Mouse (Mus musculus): ENCODE measurements around the gene Alk.

The Alk gene

GRCm38 (mm10) chr17:72401349-72401748, 203.1 kb downstream of the Alk start:
- DNase-seq (ENCODE audit: low read depth), result no peak

DNA sequence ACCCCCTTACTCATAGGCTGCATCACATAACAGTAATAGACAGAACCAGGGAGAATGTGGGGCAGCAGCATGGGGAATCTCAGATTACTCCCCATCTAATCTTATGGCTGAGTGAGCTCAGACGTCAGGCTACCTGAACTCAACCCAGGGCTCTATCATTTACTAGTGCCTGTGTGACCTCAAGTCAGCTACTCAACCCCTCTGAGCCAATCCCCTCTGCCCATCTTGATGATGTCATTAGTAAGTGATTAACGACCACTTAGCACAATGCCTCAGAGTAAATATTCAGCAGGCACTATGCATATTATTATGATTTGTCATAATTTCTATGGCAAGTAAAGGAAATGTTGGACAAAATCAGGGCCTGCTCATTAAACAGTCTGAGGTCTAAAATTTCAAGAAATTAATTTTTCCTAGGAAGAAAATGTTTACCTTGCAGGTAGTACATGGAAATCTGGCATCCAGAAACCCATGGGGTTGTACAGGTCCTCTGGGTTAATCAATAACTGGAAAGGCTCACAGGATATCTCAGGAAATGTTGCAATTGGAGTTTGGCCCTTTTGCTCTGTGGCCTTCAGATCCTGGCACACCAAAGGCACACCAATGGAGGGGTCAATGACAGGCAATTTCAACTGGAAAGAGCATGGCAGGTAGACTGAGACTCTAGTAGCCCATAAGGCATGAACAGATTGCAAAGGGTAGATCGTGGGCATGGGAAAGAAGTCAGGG, 204.9 kb downstream of the Alk start:
- DNase-seq (ENCODE audit: low read depth), result no peak

DNA sequence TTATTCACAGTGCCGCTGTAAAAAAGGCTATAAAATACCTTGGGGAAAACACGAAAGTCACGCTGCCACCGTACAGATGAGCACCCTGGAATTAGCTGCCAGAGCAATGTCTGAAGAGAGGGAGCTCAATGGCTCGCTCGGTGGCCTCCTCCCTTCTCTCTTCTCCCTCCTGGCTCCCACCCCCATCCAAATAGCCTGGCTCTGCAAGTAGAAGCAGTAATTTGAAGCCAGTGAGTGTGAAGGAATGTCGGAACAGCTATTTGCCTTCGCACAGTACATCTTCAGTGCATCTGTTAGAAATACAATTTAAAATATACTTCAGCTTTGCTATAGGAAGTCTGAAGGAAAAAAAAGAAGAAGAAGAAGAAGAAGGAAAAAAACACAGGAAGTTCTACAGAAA, 208.5 kb downstream of the Alk start:
- no peak for DNase-seq (ENCODE audit: low read depth)

GRCm38 (mm10) chr17:72368991-72369390, 235.4 kb downstream of the Alk start:
- no peak for DNase-seq (ENCODE audit: low read depth)

GRCm38 (mm10) chr17:72362811-72363496, 241.5 kb downstream of the Alk start:
- DNase-seq (ENCODE audit: low read depth), result no peak

- no peak for DNase-seq (ENCODE audit: low read depth)
These were observed 242.5 kb downstream of the Alk start for GRCm38 (mm10) chr17:72361961-72362360.

DNA sequence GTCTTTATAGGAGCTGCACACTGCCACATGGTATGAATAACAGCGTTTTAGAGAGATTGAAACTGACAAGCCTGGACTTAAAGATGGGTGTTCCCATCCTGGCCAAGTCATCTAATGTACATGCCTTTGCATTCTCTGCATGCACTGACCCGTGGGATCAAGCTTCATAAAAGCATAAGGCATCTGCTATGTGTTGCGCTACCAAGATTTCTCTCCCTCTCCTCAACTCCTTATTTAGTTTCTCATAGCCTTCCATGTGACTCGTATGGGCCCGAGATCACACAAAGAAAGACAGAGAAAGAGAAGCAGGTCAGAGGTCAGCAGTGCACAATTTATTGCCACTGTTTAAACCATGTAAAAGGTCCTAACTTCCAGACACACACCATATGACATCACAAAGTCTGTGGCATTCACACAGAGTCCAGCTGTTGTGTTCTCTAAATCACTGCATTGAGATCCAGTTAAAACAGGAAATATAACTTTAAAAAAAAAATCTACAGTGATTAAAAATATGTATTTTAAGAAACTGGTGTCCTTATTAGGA, 247.6 kb downstream of the Alk start:
- DNase-seq (ENCODE audit: low read depth), result no peak

- no peak for DNase-seq (ENCODE audit: low read depth)
These were observed 265.0 kb downstream of the Alk start for GRCm38 (mm10) chr17:72339437-72339836.

DNA sequence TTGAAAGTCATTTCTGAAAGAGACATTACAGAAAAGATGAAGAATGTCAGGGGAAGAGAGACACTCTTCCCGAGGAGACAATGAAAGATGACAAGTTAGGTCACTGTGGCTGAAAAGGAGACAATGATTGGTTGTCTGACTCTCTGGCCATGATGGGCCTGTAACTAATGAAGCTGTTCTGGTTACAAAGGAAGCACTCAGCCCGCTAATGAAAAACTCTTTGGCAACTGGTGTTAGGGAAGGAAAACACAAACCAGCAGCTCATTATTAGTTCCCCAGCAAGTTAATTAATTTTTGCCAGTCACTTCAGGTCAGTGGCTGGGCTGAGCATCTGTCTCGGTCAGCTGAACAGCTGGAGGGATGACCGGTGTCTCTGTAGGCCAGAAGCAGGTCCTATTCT, 271.5 kb downstream of the Alk start:
- DNase-seq (ENCODE audit: low read depth), result no peak

DNA sequence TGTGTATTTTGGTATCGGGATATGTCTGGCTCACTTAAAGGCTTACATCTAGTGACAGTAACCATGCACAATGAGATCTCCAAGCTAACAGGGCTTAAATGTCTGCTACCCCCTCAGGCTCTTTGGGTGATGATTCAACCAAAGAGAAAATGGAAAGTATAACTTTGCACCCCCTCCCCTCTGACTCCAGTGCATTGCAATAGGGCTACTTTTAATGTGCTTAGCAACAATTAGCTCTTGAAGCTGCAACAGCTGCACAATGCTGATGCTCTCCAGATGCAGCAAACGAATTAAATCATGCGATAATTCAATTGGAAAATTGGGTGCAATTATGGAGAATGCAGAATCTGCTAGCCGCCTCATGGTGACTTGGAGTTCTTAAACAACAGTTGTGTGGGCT, 278.5 kb downstream of the Alk start:
- DNase-seq (ENCODE audit: low read depth), result no peak

DNA sequence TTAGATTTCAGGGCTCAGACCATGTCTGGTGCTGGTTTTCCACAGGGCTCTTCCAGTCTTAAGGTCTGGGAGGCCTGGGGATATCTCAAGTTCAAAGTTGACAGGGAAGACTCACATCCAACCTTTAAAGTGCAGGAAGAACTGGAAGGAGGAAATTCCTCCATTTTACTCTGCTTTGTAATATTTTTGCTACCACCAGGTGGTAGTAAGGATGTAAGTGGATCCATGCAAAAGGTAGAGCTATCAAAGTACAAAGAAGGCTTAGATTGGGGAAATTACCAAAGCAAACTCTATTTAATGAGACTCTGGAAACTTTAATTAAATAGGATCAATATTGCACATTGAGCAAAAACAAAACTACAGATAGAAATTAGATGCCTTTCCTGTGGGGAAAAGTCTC, 284.9 kb downstream of the Alk start:
- no peak for DNase-seq (ENCODE audit: low read depth)

DNA sequence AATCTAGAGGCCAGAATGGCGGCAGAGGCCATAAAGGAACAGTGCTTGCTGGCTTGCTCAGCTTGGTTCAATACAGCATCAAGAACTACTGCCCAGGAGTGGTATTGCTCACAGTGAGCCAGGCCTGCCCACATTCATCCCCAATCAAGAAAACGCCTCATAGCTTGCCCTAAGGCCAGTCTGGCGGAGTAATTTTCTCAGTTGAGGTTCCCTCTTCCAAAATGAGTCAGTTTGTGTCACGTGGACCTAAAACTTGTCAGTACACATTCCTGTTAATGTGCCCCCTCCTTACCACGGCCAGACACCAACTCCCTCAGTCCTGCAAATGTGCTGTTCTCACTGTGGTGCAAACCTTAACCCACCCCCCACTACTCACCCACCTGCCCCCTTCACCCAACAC, 304.8 kb downstream of the Alk start:
- no peak for DNase-seq (ENCODE audit: low read depth)

GRCm38 (mm10) chr17:72296349-72296748, 308.1 kb downstream of the Alk start:
- no peak for DNase-seq (ENCODE audit: low read depth)

DNA sequence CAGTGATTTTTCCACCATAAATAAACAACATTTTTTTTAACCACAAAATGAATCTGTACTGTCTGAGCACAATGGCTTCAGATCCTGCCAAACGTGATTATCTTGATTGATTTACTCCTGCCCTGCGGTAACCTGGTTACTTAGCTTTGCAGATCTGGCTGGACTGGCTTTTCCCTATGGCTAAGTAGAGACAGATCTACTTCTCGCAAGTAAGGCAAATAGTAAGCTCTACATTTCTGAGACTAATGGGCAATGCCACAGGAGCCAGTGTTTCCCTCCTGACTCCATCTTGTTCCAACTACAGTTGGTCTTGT, 311.2 kb downstream of the Alk start:
- DNase-seq (ENCODE audit: low read depth), result no peak

DNA sequence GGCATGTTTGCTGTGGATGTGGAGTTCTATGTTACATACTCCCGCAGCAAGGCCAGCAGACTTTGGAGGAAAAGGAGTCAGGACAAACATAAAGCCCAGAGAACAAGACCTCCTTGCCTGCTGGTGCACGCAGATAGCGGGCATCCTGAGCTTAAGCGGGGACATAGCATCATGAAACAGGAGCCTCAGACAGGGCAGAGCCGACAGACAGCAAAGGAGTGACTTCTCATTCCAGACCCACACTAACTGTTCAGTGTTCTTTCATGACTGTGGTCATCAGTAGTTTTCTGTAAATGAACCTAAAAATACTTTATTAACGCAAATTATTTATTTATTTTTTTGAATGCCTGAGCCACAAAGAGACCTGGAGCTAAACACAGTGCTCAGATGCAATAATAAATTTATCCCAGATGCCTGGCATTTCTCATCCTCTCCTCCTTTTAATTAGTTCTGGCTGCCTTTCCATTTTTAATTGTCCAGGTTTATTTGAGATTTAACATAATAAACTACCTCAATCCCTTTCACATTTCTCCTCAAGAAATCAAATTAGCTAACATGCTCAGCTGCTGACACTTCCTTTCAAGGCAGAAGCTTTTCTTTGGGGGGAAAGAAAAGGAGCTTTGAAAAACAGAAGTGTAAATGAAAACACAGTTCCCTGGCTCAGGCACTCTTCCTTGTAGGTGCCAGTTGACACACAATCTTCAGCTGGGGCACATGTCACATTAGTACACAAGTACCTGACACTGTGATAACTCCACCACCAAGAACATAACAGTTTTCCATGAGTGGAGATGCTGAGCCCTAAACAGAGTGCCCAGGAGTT, 311.8 kb downstream of the Alk start:
- no peak for DNase-seq (ENCODE audit: low read depth)

DNA sequence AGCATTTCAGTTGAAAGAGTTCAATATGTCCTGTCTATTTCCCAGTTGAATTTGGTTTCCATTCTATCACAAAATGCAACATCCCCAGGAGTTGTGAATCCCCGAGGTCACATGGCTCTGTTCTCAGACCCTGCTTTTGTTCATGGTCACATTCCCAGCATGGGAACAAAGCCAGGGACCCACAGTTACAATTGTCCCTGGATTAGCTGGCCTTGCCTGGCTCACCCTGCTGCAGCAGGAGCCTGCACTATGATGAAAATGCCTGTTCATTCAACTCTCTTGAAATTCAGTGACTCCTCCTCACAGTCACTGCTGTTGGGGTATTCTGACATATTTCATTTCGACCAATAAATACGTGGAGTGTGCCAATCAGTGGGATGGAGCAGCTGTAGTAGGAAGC, 318.5 kb downstream of the Alk start:
- DNase-seq (ENCODE audit: low read depth), result no peak

DNA sequence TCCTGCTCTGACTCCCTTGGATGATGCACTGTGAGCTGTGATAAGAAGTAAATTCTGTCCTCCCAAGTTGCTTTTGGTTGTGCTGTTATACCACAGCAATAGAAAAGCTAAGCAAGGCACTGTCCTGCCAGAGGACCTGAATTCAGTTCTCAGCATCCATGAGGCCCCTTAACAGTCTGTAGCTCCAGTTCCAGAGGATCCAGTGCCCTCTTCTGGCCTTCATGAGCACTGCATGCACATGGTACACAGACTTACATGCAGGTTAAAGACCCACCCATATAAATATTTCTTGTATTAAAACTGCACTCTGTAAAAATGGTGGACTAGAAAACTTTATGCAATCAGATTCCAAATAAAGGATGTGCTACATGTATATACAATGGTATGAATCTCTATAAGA, 326.1 kb downstream of the Alk start:
- DNase-seq (ENCODE audit: low read depth), result no peak

- DNase-seq (ENCODE audit: low read depth), result no peak
These were observed 327.6 kb downstream of the Alk start for GRCm38 (mm10) chr17:72276778-72277177.

DNA sequence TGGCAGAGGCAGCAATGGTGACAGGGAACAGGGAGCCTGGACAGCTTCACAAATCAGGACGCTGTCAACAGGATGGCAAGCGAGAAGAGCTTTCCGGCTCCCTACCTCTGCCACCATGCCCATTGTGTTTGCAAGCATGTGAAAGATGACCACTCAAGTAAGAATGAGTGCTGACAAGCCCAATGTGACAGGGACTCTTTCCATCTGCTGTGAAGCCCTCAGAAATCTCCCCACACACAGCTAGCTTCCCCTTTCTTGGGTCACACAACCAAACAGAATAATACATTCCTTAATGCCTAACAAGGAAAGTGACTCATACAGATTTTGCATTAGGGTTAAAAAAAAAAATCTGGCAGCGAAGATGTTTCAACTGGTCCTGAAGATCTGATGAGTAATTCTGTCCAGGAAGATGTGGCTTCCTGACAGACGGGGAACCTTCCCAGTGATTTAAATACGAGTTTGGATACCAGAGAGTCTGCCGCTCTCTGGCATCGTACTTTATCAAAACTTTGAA, 329.0 kb downstream of the Alk start:
- peak; percentile 7 for DNase-seq (ENCODE audit: low read depth)

GRCm38 (mm10) chr17:72274205-72274604, 330.2 kb downstream of the Alk start:
- DNase-seq (ENCODE audit: low read depth), result no peak

- DNase-seq (ENCODE audit: low read depth), result no peak
These were observed 332.8 kb downstream of the Alk start for GRCm38 (mm10) chr17:72271640-72272039.

GRCm38 (mm10) chr17:72268529-72268928, 335.9 kb downstream of the Alk start:
- DNase-seq (ENCODE audit: low read depth), result no peak
